Mouse (Mus musculus): Measurements from ENCODE around the gene Krtap5-5. TPM values are rescaled to one million over a fixed set of nuclear protein-coding genes. Genes with fewer than 3 reads are reported as not detected.
"Not testable (repeated sequence)": the region's sequence is repeated elsewhere in the genome, so short reads cannot be mapped to it uniquely, and the experiment has no call there.

Gene Krtap5-5
- polyA plus RNA-seq, 1 experiment = not detected

GRCm38 (mm10) chr7:142231540-142231939 lies 1.8 kb upstream of the Krtap5-5 start:
- DNase-seq = no peak
- H3K36me3 ChIP-seq (ENCODE audit: control insufficient read depth, insufficient read depth, low read length) = no peaks in the 10 kb centered on the region
- H3K27me3 ChIP-seq (ENCODE audit: control insufficient read depth, insufficient read depth, low read length) = no peaks in the 10 kb centered on the region
- no peak for TF ChIP-seq POLR2A (IDR thresholded peaks at IDR 0.05; ENCODE audit: control insufficient read depth, extremely low read depth, insufficient read depth, low read length, poor library complexity)
- no peak for TF ChIP-seq CTCF (IDR thresholded peaks at IDR 0.05; ENCODE audit: borderline replicate concordance, control insufficient read depth, extremely low read depth, insufficient read depth, low read length, poor library complexity)
- H3K4me1 ChIP-seq (replicated peaks; ENCODE audit: control insufficient read depth, insufficient read depth, low read length) = no peaks in the 10 kb centered on the region
- H3K4me3 ChIP-seq (ENCODE audit: control insufficient read depth, insufficient read depth, low read length) = no peak overlapping the region
- H3K27ac ChIP-seq (ENCODE audit: control insufficient read depth, insufficient read depth, low read length) = no peak overlapping the region
- WGBS = 72% methylated on average over 1 of the region's 1 CpGs

GRCm38 (mm10) chr7:142224518-142224917 lies 5.3 kb downstream of the Krtap5-5 start:
- DNase-seq = no peak
- Histone ChIP-seq H3K4me3 (ENCODE audit: control insufficient read depth, insufficient read depth, low read length) (no peak overlapping the region), H3K27me3 (ENCODE audit: control insufficient read depth, insufficient read depth, low read length) (no peaks in the 10 kb centered on the region), H3K4me1 (replicated peaks; ENCODE audit: control insufficient read depth, insufficient read depth, low read length) (no peaks in the 10 kb centered on the region), H3K36me3 (ENCODE audit: control insufficient read depth, insufficient read depth, low read length) (no peaks in the 10 kb centered on the region), H3K27ac (ENCODE audit: control insufficient read depth, insufficient read depth, low read length) (no peak overlapping the region)
- WGBS = 65% methylated on average over 2 of the region's 2 CpGs
- TF ChIP-seq POLR2A (IDR thresholded peaks at IDR 0.05; ENCODE audit: control insufficient read depth, extremely low read depth, insufficient read depth, low read length, poor library complexity) (no peak), CTCF (IDR thresholded peaks at IDR 0.05; ENCODE audit: borderline replicate concordance, control insufficient read depth, extremely low read depth, insufficient read depth, low read length, poor library complexity) (no peak)

GRCm38 (mm10) chr7:142212136-142212535 lies 17.6 kb downstream of the Krtap5-5 start:
- H3K4me1 ChIP-seq (replicated peaks; ENCODE audit: control insufficient read depth, insufficient read depth, low read length); DNase-seq; H3K27ac ChIP-seq (ENCODE audit: control insufficient read depth, insufficient read depth, low read length); H3K36me3 ChIP-seq (ENCODE audit: control insufficient read depth, insufficient read depth, low read length); H3K4me3 ChIP-seq (ENCODE audit: control insufficient read depth, insufficient read depth, low read length); H3K27me3 ChIP-seq (ENCODE audit: control insufficient read depth, insufficient read depth, low read length): not testable (repeated sequence)
- WGBS = 85% methylated on average over 1 of the region's 1 CpGs

- WGBS = 39% methylated on average over 1 of the region's 1 CpGs
Measured at GRCm38 (mm10) chr7:142211559-142211958, 18.2 kb downstream of the Krtap5-5 start, which contains the start of gene Gm7579. TSS of gene Gm7579 (plus strand) at chr7:142211859.

GRCm38 (mm10) chr7:142206891-142207290 lies 22.9 kb downstream of the Krtap5-5 start:
- not testable (repeated sequence) for H3K27ac ChIP-seq (ENCODE audit: control insufficient read depth, insufficient read depth, low read length); H3K4me1 ChIP-seq (replicated peaks; ENCODE audit: control insufficient read depth, insufficient read depth, low read length)
- WGBS = 93% methylated on average over 5 of the region's 5 CpGs

More at GRCm38 (mm10) chr7:142211559-142211958, 18.2 kb downstream of the Krtap5-5 start, which contains the start of gene Gm7579:
- H3K4me3 ChIP-seq (ENCODE audit: control insufficient read depth, insufficient read depth, low read length) = no peak within 1 kb of the TSS
- no peaks in the 10 kb centered on the region for H3K27me3 ChIP-seq (ENCODE audit: control insufficient read depth, insufficient read depth, low read length)
- no peak for DNase-seq
- H3K4me1 ChIP-seq (replicated peaks; ENCODE audit: control insufficient read depth, insufficient read depth, low read length) = no peaks in the 10 kb centered on the region
- no peaks in the 10 kb centered on the region for H3K36me3 ChIP-seq (ENCODE audit: control insufficient read depth, insufficient read depth, low read length)
- no peak for TF ChIP-seq POLR2A (IDR thresholded peaks at IDR 0.05; ENCODE audit: control insufficient read depth, extremely low read depth, insufficient read depth, low read length, poor library complexity)
- TF ChIP-seq CTCF (IDR thresholded peaks at IDR 0.05; ENCODE audit: borderline replicate concordance, control insufficient read depth, extremely low read depth, insufficient read depth, low read length, poor library complexity) = no peak
- H3K27ac ChIP-seq (ENCODE audit: control insufficient read depth, insufficient read depth, low read length) = no peak within 1 kb of the TSS

GRCm38 (mm10) chr7:142205488-142205887 lies 24.3 kb downstream of the Krtap5-5 start:
- DNase-seq = no peak
- no peaks in the 10 kb centered on the region for H3K27me3 ChIP-seq (ENCODE audit: control insufficient read depth, insufficient read depth, low read length)
- H3K4me1 ChIP-seq (replicated peaks; ENCODE audit: control insufficient read depth, insufficient read depth, low read length) = no peaks in the 10 kb centered on the region
- TF ChIP-seq CTCF (IDR thresholded peaks at IDR 0.05; ENCODE audit: borderline replicate concordance, control insufficient read depth, extremely low read depth, insufficient read depth, low read length, poor library complexity) (no peak), POLR2A (IDR thresholded peaks at IDR 0.05; ENCODE audit: control insufficient read depth, extremely low read depth, insufficient read depth, low read length, poor library complexity) (no peak)
- no peak overlapping the region for H3K4me3 ChIP-seq (ENCODE audit: control insufficient read depth, insufficient read depth, low read length)
- H3K36me3 ChIP-seq (ENCODE audit: control insufficient read depth, insufficient read depth, low read length) = no peaks in the 10 kb centered on the region
- H3K27ac ChIP-seq (ENCODE audit: control insufficient read depth, insufficient read depth, low read length) = no peak overlapping the region

More at GRCm38 (mm10) chr7:142206891-142207290, 22.9 kb downstream of the Krtap5-5 start:
- DNase-seq; H3K27me3 ChIP-seq (ENCODE audit: control insufficient read depth, insufficient read depth, low read length); H3K4me3 ChIP-seq (ENCODE audit: control insufficient read depth, insufficient read depth, low read length); H3K36me3 ChIP-seq (ENCODE audit: control insufficient read depth, insufficient read depth, low read length): not testable (repeated sequence)

- no peaks in the 10 kb centered on the region for H3K4me1 ChIP-seq (replicated peaks; ENCODE audit: control insufficient read depth, insufficient read depth, low read length)
- no peaks in the 10 kb centered on the region for H3K27me3 ChIP-seq (ENCODE audit: control insufficient read depth, insufficient read depth, low read length)
- WGBS = 77% methylated on average over 1 of the region's 1 CpGs
- DNase-seq = no peak
- no peaks in the 10 kb centered on the region for H3K36me3 ChIP-seq (ENCODE audit: control insufficient read depth, insufficient read depth, low read length)
- H3K4me3 ChIP-seq (ENCODE audit: control insufficient read depth, insufficient read depth, low read length) = no peak within 1 kb of the TSS
- TF ChIP-seq CTCF (IDR thresholded peaks at IDR 0.05; ENCODE audit: borderline replicate concordance, control insufficient read depth, extremely low read depth, insufficient read depth, low read length, poor library complexity) (no peak), POLR2A (IDR thresholded peaks at IDR 0.05; ENCODE audit: control insufficient read depth, extremely low read depth, insufficient read depth, low read length, poor library complexity) (no peak)
- H3K27ac ChIP-seq (ENCODE audit: control insufficient read depth, insufficient read depth, low read length) = no peak within 1 kb of the TSS
Measured at GRCm38 (mm10) chr7:142201064-142201463, 28.7 kb downstream of the Krtap5-5 start, which contains the start of gene Krtap5-3. TSS of gene Krtap5-3 (plus strand) at chr7:142201364.
